Mouse (Mus musculus) forebrain, embryonic 14.5 days (tissue): Measurements from ENCODE around the gene Epn2. TPM values are rescaled to one million over a fixed set of nuclear protein-coding genes. Genes with fewer than 3 reads are reported as not detected.
A peak's percentile ranks its signal among the peaks of the same experiment; 100 is the strongest.

Source experiments
- ATAC-seq: fragments of 200-750 bp; cut with Nextera tagmentation; 2 replicates; pipeline ENCODE4 v1.8.0; 2017; ENCODE audit warnings: mild to moderate bottlenecking, moderate library complexity
- DNase-seq: peaks from one replicate; pipeline ENCODE4 v3.0.0-alpha.2; 2015; ENCODE audit warnings: low spot score
- H3K27ac ChIP-seq: fragments of 300-500 bp; sonication (generic); 2 replicates; pipeline ENCODE4 v1.5.1; 2014; ENCODE audit warnings: low read depth, mild to moderate bottlenecking, control low read depth, low read length, moderate library complexity
- H3K27me3 ChIP-seq: fragments of 300-500 bp; sonication (generic); replicated peaks from 2 replicates; pipeline ENCODE4 v1.6.1; 2014; ENCODE audit warnings: low read length, control low read depth, mixed read lengths; ENCODE audit not compliant: control insufficient read depth, insufficient read depth
- H3K36me3 ChIP-seq: fragments of 300-500 bp; sonication (generic); 2 replicates; pipeline ENCODE4 v1.6.1; 2014; ENCODE audit warnings: low read length, control low read depth; ENCODE audit not compliant: control insufficient read depth, insufficient read depth
- H3K4me1 ChIP-seq: fragments of 300-500 bp; sonication (generic); 2 replicates; pipeline ENCODE4 v1.6.1; 2014; ENCODE audit warnings: antibody characterized with exemption, low read length, control low read depth; ENCODE audit not compliant: control insufficient read depth, insufficient read depth
- H3K4me2 ChIP-seq: fragments of 300-500 bp; sonication (generic); 2 replicates; pipeline ENCODE4 v1.6.1; 2014; ENCODE audit warnings: mild to moderate bottlenecking, control low read depth, low read length
- H3K4me3 ChIP-seq: fragments of 300-500 bp; sonication (generic); 2 replicates; pipeline ENCODE4 v1.5.1; 2014; ENCODE audit warnings: low read depth, low read length, control low read depth
- H3K9ac ChIP-seq: fragments of 300-500 bp; sonication (generic); 2 replicates; pipeline ENCODE4 v1.6.1; 2014; ENCODE audit warnings: mild to moderate bottlenecking, low read length, control low read depth, moderate library complexity
- H3K9me3 ChIP-seq: fragments of 300-500 bp; sonication (generic); replicated peaks from 2 replicates; pipeline ENCODE4 v1.6.1; 2016; ENCODE audit warnings: low read length, control low read depth, mixed read lengths; ENCODE audit not compliant: control insufficient read depth
- WGBS: fragments of 180-500 bp; shearing (Covaris S2); extraction: QIAGEN DNeasy Blood & Tissue Kit; methylation state at CpG from one replicate; pipeline ENCODE4 v1.1.7; 2014; 5-methylcytosine and 5-hydroxymethylcytosine counted together
- polyA plus RNA-seq: library from polyadenylated mRNA; unstranded; fragments of >200 nt; fragmentation: Nextera tagmentation; extraction: Ambion mirVana; gene quantifications from 2 replicates; pipeline ENCODE4 v1.2.1, GENCODE M21; 2014

Epn2 gene
- polyA plus RNA-seq, 1 experiment from 2014 or later, result 54.3 TPM

DNA sequence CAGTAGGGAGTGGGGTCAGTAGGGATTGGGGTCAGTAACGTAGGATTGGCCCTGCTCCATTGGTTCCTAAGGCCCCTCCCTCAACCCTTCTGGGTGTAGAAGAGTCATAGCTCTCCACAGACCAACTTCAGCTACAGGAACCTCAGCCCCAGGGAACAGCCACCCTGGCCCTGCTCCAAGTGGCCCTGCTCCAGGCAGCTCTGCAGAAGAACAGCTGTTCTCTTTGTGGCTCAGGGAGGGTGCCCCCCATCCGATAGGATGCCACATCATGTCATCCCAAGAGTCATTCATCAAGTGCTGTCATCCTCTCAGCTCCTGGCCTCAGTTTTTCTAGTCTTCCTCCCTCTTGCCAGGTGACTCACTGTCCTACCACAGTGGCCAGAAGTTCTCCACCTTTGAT, 92.1 kb downstream of the Epn2 start:
- 41% methylated on average over 2 of the region's 2 CpGs for WGBS
- ATAC-seq, result no peak
- Histone ChIP-seq H3K4me1 (peaks cover 37% of the 10 kb centered on the region), H3K27ac (peak overlapping the region; percentile 68), H3K9me3 (no peaks in the 10 kb centered on the region), H3K9ac (no peak overlapping the region), H3K4me3 (no peak overlapping the region), H3K36me3 (peaks cover 50% of the 10 kb centered on the region), H3K27me3 (no peaks in the 10 kb centered on the region), H3K4me2 (0 out of 2 replicates have a peak overlapping the region, but pooled peaks have one; percentile 46)
- DNase-seq, result peak; percentile 66

DNA sequence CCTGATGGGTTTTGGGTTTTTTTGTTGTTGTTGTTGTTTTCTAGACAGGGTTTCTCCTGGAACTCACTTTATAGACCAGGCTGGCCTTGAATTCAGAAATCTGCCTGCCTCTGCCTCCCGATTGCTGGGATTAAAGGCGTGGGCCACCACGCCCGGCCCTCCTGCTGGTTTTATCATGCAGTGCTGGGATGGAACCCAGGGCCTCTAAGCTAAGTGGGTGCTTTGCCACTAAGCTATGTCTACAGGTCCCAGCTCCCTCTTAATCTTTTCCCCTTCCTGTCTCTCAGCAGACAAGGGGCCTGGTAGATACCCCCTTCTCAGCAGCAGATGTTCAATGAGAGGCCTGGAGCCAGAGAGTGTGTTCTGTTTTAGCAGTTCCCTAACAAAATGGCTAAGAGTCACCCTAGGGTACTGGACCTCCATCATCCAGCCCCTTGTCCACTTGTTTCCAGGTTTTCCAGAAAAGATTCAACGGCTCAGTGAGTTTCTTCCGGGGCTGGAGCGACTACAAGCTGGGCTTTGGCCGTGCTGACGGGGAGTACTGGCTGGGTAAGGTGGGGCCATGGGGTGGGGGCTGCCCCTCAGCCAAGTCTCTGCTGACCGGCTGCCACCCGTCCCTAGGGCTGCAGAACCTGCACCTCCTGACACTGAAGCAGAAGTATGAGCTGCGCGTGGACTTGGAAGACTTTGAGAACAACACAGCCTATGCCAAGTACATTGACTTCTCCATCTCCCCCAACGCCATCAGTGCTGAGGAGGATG, 92.8 kb downstream of the Epn2 start:
- DNase-seq (no peak), ATAC-seq (no peak)
- Histone ChIP-seq H3K4me2 (peak overlapping the region; percentile 46), H3K4me3 (peak overlapping the region; percentile 16; the same call in 1 of the 2 replicates), H3K9me3 (no peaks in the 10 kb centered on the region), H3K27ac (peak overlapping the region; percentile 15; the same call in 1 of the 2 replicates), H3K36me3 (peaks cover 43% of the 10 kb centered on the region), H3K4me1 (peaks cover 36% of the 10 kb centered on the region), H3K9ac (no peak overlapping the region), H3K27me3 (no peaks in the 10 kb centered on the region)
- WGBS, result 92% methylated on average over 14 of the region's 14 CpGs

DNA sequence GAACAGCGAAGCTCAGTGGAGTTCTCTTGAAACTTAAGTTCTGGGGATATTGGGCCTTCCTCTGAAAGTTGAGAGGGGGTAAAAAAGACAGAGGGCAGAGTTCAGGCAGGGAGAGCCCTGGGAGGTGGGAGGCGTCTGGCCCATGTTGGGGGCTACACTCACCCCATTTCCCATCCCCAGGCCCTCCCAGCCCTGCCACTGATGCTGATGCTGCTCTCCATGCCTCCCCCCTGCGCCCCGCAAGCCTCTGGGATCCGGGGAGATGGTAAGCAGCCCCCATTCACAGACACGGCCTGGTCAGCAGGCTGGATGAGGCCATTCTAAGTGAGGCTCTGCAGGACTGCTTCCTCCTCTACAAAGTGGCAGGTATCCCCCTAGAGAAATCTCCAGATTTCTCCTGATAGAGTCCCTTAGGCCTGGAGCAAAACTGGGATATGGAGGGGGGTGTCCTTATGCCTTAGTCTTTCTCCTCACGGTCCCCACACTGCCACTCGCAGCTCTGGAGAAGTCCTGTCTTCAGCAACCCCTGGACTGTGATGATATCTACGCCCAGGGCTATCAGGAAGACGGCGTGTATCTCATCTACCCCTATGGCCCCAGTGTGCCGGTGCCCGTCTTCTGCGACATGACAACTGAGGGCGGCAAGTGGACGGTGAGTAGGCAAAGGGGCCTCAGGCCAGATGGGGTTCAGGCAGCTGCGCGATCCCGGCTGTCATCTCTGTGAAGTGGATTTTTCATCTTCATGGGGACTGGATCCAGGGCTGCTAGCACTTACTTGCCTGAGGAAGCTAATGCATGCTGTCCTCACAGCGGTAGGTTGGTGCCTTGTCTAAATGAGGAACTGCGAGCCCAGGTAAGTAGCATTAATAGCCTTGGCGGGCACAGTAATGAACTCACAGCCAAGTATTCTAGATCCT, 93.7 kb downstream of the Epn2 start:
- Histone ChIP-seq H3K27ac (peak overlapping the region; percentile 96), H3K9me3 (no peaks in the 10 kb centered on the region), H3K4me3 (peak overlapping the region; percentile 16), H3K4me2 (peak overlapping the region; percentile 46), H3K4me1 (peaks cover 36% of the 10 kb centered on the region), H3K36me3 (peaks cover 35% of the 10 kb centered on the region), H3K9ac (peak overlapping the region; percentile 43), H3K27me3 (no peaks in the 10 kb centered on the region)
- ATAC-seq (no peak), DNase-seq (no peak)
- WGBS, result 64% methylated on average over 22 of the region's 22 CpGs

DNA sequence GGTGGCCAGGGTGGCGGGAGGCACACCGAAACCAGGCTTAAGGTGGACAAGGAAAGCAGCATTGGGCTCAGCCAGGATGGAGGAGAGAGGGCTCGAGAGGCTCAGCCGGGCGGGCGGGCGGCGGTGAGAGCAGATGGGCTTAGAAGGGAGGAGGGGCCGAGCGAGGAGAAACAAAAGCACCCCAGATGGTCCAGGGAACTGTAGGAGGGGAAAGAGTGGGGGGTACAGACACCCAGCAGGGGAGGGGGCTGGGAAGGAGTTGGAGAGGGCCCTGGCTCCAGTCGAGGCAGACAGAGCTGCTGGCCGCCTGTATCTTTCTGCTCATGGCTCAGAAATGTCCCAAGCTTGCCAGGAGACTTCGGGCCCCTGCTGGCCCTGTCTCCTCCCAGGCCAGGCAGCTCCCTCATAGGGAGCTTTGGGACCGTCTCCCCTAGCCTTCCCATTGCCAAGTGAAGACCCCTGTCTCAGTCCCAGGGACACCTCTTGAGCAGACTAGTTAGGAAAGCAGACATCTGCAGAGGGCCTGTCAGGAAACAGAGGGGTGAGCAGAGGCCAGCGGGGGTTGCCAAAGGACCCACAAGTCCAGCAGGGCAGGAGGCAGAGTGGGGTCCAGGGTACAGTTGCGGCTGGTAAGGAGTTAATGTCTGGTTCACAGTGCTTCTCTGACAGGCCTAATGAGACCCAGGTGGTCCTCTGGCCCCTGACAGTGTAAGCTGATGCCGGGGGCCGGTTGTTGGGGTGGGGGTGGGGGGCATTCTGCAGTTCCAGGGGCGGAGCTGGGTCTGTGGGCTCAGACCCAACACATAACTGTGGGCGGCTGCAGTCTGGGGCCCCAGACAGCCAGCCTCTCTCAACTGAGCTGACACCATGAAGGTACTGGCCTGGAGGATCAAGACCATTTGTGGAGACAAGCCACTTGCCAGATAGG, 94.6 kb downstream of the Epn2 start, which contains the start of gene Mfap4:
TSS of gene Mfap4 (plus strand) at position 819 of the 928 bp plus-strand sequence.
- H3K4me3 ChIP-seq, result peak within 1 kb of the TSS; percentile 16
- H3K27me3 ChIP-seq, result no peaks in the 10 kb centered on the region
- H3K9ac ChIP-seq, result peak within 1 kb of the TSS; percentile 47
- no peaks in the 10 kb centered on the region for H3K9me3 ChIP-seq
- peaks cover 25% of the 10 kb centered on the region for H3K36me3 ChIP-seq
- H3K27ac ChIP-seq, result peak within 1 kb of the TSS; percentile 96
- ATAC-seq (peak; percentile 90), DNase-seq (peak; percentile 93)
- peaks cover 36% of the 10 kb centered on the region for H3K4me1 ChIP-seq
- 4% methylated on average over 19 of the region's 20 CpGs for WGBS
- H3K4me2 ChIP-seq, result peak within 1 kb of the TSS; percentile 46

DNA sequence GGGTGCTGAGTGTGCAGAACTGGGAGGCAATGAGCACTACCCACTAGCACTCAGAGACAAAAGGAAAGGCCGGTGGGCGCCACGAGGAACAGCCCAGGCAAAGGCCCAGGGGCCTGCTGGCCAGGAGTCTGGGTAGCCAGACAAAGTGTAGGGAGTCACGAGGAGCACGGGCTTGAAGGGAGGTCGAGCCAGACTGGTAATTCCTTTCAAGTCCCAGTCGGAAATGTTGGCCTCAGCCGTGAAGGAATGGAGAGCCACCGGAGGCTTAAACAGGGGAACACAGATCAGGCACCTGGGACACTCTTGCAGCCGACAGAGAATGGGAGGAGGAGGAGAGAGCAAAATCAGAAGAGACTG, 95.3 kb downstream of the Epn2 start:
- no peaks in the 10 kb centered on the region for H3K9me3 ChIP-seq
- DNase-seq, result peak; percentile 52
- peak overlapping the region; percentile 47; the same call in 1 of the 2 replicates for H3K9ac ChIP-seq
- peak overlapping the region; percentile 33; the same call in 1 of the 2 replicates for H3K4me2 ChIP-seq
- peak; percentile 11 for ATAC-seq
- peaks cover 19% of the 10 kb centered on the region for H3K36me3 ChIP-seq
- H3K27me3 ChIP-seq, result no peaks in the 10 kb centered on the region
- H3K4me1 ChIP-seq, result peaks cover 36% of the 10 kb centered on the region
- H3K27ac ChIP-seq, result peak overlapping the region; percentile 96
- WGBS, result 12% methylated on average over 10 of the region's 10 CpGs
- no peak overlapping the region for H3K4me3 ChIP-seq

DNA sequence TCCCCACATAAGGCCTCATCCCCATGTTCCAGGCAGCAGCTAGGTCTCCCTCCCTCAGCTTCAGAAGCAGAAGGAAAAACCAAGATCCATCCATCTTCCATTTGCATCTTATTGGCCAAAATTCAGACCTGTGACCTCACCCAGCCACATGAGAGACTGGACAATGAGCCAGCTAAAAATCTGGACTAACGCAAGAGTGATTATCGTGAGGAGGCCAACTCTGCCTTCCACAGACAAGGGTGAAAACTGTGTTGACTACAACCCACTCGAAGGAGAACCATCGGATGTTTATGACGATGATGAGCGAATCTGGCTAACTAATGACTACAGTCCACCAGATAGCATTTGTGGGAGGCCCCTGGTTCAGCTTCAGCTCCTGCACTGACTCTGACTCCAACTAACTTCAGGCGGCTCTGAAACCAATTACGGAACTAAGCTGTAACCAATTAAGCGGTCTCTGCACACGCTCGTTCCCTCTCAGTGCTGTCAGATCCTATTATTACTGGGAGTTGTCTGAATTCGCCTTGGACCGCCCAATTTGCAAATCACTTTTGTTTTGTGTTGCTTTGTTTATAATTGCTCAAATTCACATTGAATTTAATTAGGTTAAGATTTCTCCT, 96.2 kb downstream of the Epn2 start:
- Histone ChIP-seq H3K9ac (no peak overlapping the region), H3K4me3 (no peak overlapping the region), H3K27me3 (no peaks in the 10 kb centered on the region), H3K9me3 (no peaks in the 10 kb centered on the region), H3K4me2 (no peak overlapping the region), H3K27ac (peak overlapping the region; percentile 96), H3K4me1 (peaks cover 36% of the 10 kb centered on the region), H3K36me3 (peaks cover 10% of the 10 kb centered on the region)
- DNase-seq (peak; percentile 78), ATAC-seq (no peak)
- WGBS, result 29% methylated on average over 13 of the region's 13 CpGs

DNA sequence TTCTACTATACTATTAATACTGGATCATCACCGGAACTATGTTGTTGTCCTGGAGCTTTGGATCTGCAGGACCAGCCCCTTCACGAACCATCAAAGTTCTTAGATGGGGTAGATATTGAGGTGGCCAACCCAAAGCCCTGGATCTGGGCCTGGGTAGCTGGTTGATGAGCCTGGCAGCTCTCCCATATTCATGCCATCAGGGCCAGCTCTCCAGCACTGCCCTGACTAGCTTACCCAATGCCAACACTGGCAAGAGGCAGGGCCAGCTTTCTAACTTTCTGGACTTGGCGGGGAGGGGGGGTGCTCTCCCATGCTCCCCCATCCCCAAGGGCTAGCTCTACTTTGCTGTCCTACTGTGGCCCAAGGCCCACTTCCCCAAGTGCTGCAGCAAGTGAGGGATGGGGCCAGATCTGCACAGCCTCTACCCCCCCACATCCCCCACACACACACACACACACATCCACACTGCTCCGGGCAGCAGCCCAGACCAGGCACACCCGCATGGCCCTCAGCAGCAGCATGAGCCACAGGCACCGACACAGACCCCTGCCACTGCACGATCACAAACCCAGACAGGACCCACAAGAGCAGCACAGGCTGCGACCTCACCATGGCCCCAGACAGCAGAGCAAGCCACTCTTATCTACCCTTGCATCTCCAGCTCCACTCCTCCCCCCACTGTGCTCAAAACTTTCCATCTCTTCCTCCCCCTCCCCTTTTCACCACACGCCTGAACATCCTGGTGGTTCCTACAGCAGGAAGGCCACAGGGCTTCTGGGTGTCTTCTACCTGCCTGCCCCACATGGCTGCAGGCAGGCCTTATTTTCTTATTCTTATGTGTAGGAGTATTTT, 98.0 kb downstream of the Epn2 start:
- WGBS, result 75% methylated on average over 9 of the region's 9 CpGs
- DNase-seq, result no peak

More for the DNA sequence above, 98.0 kb downstream of the Epn2 start:
- Histone ChIP-seq H3K36me3 (no peaks in the 10 kb centered on the region), H3K27ac (no peak overlapping the region), H3K9me3 (no peaks in the 10 kb centered on the region), H3K4me1 (peaks cover 30% of the 10 kb centered on the region), H3K4me3 (no peak overlapping the region), H3K9ac (no peak overlapping the region), H3K27me3 (no peaks in the 10 kb centered on the region), H3K4me2 (no peak overlapping the region)
- ATAC-seq, result no peak
